Mouse (Mus musculus) 3134 (cell line): ENCODE measurements around the gene Map1b.

Experiments
- DNase-seq: peaks from one replicate; pipeline ENCODE4 v3.0.0-alpha.2; 2011; ENCODE audit warnings: low spot score; ENCODE audit not compliant: insufficient read length; ENCODE audit errors: extremely low read depth

The Map1b gene

GRCm38 (mm10) chr13:99413481-99414351, 102.6 kb downstream of the Map1b start:
- DNase-seq: no peak

GRCm38 (mm10) chr13:99412477-99413080, 103.8 kb downstream of the Map1b start:
- DNase-seq: no peak

GRCm38 (mm10) chr13:99411761-99412160, 104.6 kb downstream of the Map1b start:
- no peak for DNase-seq

- DNase-seq: no peak
Observed at GRCm38 (mm10) chr13:99410611-99411515, 105.5 kb downstream of the Map1b start.

GRCm38 (mm10) chr13:99409216-99409615, 107.1 kb downstream of the Map1b start:
- DNase-seq: no peak

- peak; percentile 26 for DNase-seq
Observed at GRCm38 (mm10) chr13:99399373-99399772, 117.0 kb downstream of the Map1b start.

- DNase-seq: no peak
Observed at GRCm38 (mm10) chr13:99398149-99398701, 118.1 kb downstream of the Map1b start.

- no peak for DNase-seq
Observed at GRCm38 (mm10) chr13:99397228-99397627, 119.1 kb downstream of the Map1b start.

- DNase-seq: no peak
Observed at GRCm38 (mm10) chr13:99395531-99395930, 120.8 kb downstream of the Map1b start.

- DNase-seq: no peak
Observed at GRCm38 (mm10) chr13:99394694-99395093, 121.6 kb downstream of the Map1b start.

GRCm38 (mm10) chr13:99393128-99393527, 123.2 kb downstream of the Map1b start:
- no peak for DNase-seq

- DNase-seq: peak; percentile 79
Observed at GRCm38 (mm10) chr13:99391417-99391816, 124.9 kb downstream of the Map1b start.

GRCm38 (mm10) chr13:99387901-99388811, 128.2 kb downstream of the Map1b start:
- DNase-seq: no peak

GRCm38 (mm10) chr13:99386341-99386740, 130.0 kb downstream of the Map1b start:
- no peak for DNase-seq

- no peak for DNase-seq
Observed at GRCm38 (mm10) chr13:99385911-99386310, 130.4 kb downstream of the Map1b start.

- peak; percentile 70 for DNase-seq
Observed at GRCm38 (mm10) chr13:99384555-99385203, 131.7 kb downstream of the Map1b start.

- peak; percentile 77 for DNase-seq
Observed at GRCm38 (mm10) chr13:99382373-99382772, 134.0 kb downstream of the Map1b start.

GRCm38 (mm10) chr13:99378223-99378622, 138.1 kb downstream of the Map1b start:
- DNase-seq: no peak

GRCm38 (mm10) chr13:99377055-99377454, 139.3 kb downstream of the Map1b start:
- DNase-seq: no peak
